Mouse (Mus musculus) liver, embryonic 16.5 days (tissue): ENCODE results near the gene Luzp2. TPM values are rescaled to one million over a fixed set of nuclear protein-coding genes. Genes with fewer than 3 reads are reported as not detected.

Experiments used
- ATAC-seq: fragments of 200-750 bp; cut with Nextera tagmentation; 2 replicates; pipeline ENCODE4 v1.8.0; 2017; ENCODE audit warnings: low read depth, mild to moderate bottlenecking, moderate number of reproducible peaks, moderate library complexity
- H3K27ac ChIP-seq: fragments of 300-500 bp; sonication (generic); 2 replicates; pipeline ENCODE4 v1.5.1; 2014; ENCODE audit warnings: mild to moderate bottlenecking, low read length
- H3K27me3 ChIP-seq: fragments of 300-500 bp; sonication (generic); 2 replicates; pipeline ENCODE4 v1.6.1; 2014; ENCODE audit warnings: low read depth, low read length, mixed read lengths; ENCODE audit not compliant: control insufficient read depth, insufficient read depth
- H3K36me3 ChIP-seq: fragments of 300-500 bp; sonication (generic); 2 replicates; pipeline ENCODE4 v1.6.1; 2014; ENCODE audit warnings: mild to moderate bottlenecking; ENCODE audit not compliant: control insufficient read depth, insufficient read depth
- H3K4me1 ChIP-seq: fragments of 300-500 bp; sonication (generic); 2 replicates; pipeline ENCODE4 v1.6.1; 2014; ENCODE audit warnings: low read depth, low read length, mixed read lengths; ENCODE audit not compliant: control insufficient read depth
- H3K4me2 ChIP-seq: fragments of 300-500 bp; sonication (generic); 2 replicates; pipeline ENCODE4 v1.6.1; 2014; ENCODE audit warnings: low read depth, low read length, mixed read lengths
- H3K4me3 ChIP-seq: fragments of 300-500 bp; sonication (generic); 2 replicates; pipeline ENCODE4 v1.5.1; 2014; ENCODE audit warnings: low read depth, mild to moderate bottlenecking, low read length
- H3K9ac ChIP-seq: fragments of 300-500 bp; sonication (generic); 2 replicates; pipeline ENCODE4 v1.6.1; 2014; ENCODE audit warnings: low read depth, low read length
- H3K9me3 ChIP-seq: fragments of 300-500 bp; sonication (generic); replicated peaks from 2 replicates; pipeline ENCODE4 v1.6.1; 2016; ENCODE audit warnings: low read length; ENCODE audit not compliant: control insufficient read depth
- WGBS: fragments of 180-500 bp; shearing (Covaris S2); extraction: QIAGEN DNeasy Blood & Tissue Kit; methylation state at CpG from one replicate; pipeline ENCODE4 v1.1.7; 2014; ENCODE audit not compliant: insufficient replicate concordance; 5-methylcytosine and 5-hydroxymethylcytosine counted together
- polyA plus RNA-seq: library from polyadenylated mRNA; unstranded; fragments of >200 nt; fragmentation: Nextera tagmentation; extraction: Ambion mirVana; gene quantifications from 2 replicates; pipeline ENCODE4 v1.2.1, GENCODE M21; 2015

Luzp2 gene
- polyA plus RNA-seq, 1 experiment from 2014 or later, result not detected

DNA sequence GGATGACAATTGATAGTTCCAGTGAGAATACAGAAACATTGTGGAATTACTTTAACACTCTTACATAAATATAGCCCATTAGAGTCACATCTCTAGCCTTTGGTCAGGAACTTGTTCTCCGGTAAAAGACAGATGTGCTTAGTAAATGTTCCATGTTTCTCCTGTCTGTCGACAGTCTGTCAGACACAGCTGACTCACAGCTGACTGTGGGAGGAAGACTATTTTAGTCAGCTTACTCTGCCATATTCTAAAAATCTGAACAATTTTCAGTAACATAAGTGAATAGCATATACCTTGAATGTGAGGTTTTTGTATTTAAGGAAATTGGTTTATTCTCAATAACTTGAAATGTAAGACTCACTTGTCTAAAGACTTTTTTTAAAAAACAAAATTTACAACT, 363.5 kb downstream of the Luzp2 start:
- ATAC-seq, result no peak
- no peak overlapping the region for H3K9ac ChIP-seq
- WGBS, result 61% methylated on average over 2 of the region's 2 CpGs
- H3K27me3 ChIP-seq, result no peaks in the 10 kb centered on the region
- H3K36me3 ChIP-seq, result no peaks in the 10 kb centered on the region
- no peak overlapping the region for H3K4me2 ChIP-seq
- H3K27ac ChIP-seq, result no peak overlapping the region
- H3K4me3 ChIP-seq, result no peak overlapping the region
- no peaks in the 10 kb centered on the region for H3K9me3 ChIP-seq
- no peaks in the 10 kb centered on the region for H3K4me1 ChIP-seq

DNA sequence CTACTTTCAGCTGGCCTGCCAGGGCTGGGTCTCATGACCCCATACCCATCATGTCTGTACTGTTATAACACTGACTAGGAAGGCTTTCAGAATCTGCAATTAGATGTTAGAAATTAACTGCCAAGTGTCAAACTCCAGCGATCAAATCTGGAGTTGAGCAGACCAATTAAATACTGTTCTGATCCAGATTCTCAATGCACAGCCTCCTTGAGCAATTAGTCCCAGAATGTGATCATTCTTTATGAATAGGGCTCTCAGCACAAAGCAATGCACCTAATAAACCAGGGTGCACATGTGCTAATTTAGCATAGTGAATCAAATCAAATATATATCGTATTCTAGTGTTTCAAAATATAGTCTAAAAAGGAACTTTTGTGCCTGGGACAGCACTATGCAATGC, 387.7 kb downstream of the Luzp2 start:
- Histone ChIP-seq H3K9me3 (no peaks in the 10 kb centered on the region), H3K27ac (no peak overlapping the region), H3K9ac (no peak overlapping the region), H3K4me1 (no peaks in the 10 kb centered on the region), H3K27me3 (no peaks in the 10 kb centered on the region), H3K4me3 (no peak overlapping the region), H3K36me3 (no peaks in the 10 kb centered on the region), H3K4me2 (no peak overlapping the region)
- no peak for ATAC-seq
- 59% methylated on average over 2 of the region's 2 CpGs for WGBS

- no peak for ATAC-seq
- no peak overlapping the region for H3K4me2 ChIP-seq
- no peaks in the 10 kb centered on the region for H3K9me3 ChIP-seq
- no peaks in the 10 kb centered on the region for H3K36me3 ChIP-seq
- H3K4me3 ChIP-seq, result no peak overlapping the region
- H3K27me3 ChIP-seq, result no peaks in the 10 kb centered on the region
- no peak overlapping the region for H3K27ac ChIP-seq
- H3K9ac ChIP-seq, result no peak overlapping the region
- H3K4me1 ChIP-seq, result no peaks in the 10 kb centered on the region
These were observed 394.1 kb downstream of the Luzp2 start for GRCm38 (mm10) chr7:55229407-55229806.
